Mouse (Mus musculus) E14TG2a.4 (cell line): ENCODE measurements around the gene Slc5a10.
"Not testable (repeated sequence)": the region's sequence is repeated elsewhere in the genome, so short reads cannot be mapped to it uniquely, and the experiment has no call there.

Source experiments
- H3K27me3 ChIP-seq: 2 replicates; pipeline ENCODE4 v1.6.1; 2014; ENCODE audit warnings: low read length, control low read depth; ENCODE audit not compliant: insufficient read depth
- H3K36me3 ChIP-seq: 2 replicates; pipeline ENCODE4 v1.6.1; 2014; ENCODE audit warnings: low read length, control low read depth; ENCODE audit not compliant: insufficient read depth
- H3K4me1 ChIP-seq: replicated peaks from 2 replicates; pipeline ENCODE4 v1.6.1; 2014; ENCODE audit warnings: low read depth, low read length, control low read depth
- H3K4me3 ChIP-seq: replicated peaks from 2 replicates; pipeline ENCODE4 v1.5.1; 2014; ENCODE audit warnings: mild to moderate bottlenecking, low read length
- H3K9me3 ChIP-seq: 2 replicates; pipeline ENCODE4 v1.6.1; 2014; ENCODE audit warnings: low read length, control low read depth
- CTCF ChIP-seq: conservative IDR thresholded peaks from 2 replicates; pipeline ENCODE4 v1.5.1; 2014; ENCODE audit warnings: low read length
- NANOG ChIP-seq: IDR thresholded peaks from 2 replicates; pipeline ENCODE4 v1.6.1; 2014; ENCODE audit warnings: borderline replicate concordance, low read length, mixed read lengths
- POU5F1 ChIP-seq: IDR thresholded peaks from 2 replicates; pipeline ENCODE4 v1.6.1; 2014; ENCODE audit warnings: low read length, borderline replicate concordance

Slc5a10 gene

GRCm38 (mm10) chr11:61645357-61645857 lies 75.2 kb downstream of the Slc5a10 start:
- H3K4me1 ChIP-seq: peaks cover 8% of the 10 kb centered on the region; the same call in 1 of the 2 replicates
- no peaks in the 10 kb centered on the region for H3K9me3 ChIP-seq
- H3K27me3 ChIP-seq: peaks cover 26% of the 10 kb centered on the region
- H3K4me3 ChIP-seq: no peak overlapping the region
- no peak for TF ChIP-seq POU5F1
- no peak for TF ChIP-seq NANOG
- no peaks in the 10 kb centered on the region for H3K36me3 ChIP-seq

DNA sequence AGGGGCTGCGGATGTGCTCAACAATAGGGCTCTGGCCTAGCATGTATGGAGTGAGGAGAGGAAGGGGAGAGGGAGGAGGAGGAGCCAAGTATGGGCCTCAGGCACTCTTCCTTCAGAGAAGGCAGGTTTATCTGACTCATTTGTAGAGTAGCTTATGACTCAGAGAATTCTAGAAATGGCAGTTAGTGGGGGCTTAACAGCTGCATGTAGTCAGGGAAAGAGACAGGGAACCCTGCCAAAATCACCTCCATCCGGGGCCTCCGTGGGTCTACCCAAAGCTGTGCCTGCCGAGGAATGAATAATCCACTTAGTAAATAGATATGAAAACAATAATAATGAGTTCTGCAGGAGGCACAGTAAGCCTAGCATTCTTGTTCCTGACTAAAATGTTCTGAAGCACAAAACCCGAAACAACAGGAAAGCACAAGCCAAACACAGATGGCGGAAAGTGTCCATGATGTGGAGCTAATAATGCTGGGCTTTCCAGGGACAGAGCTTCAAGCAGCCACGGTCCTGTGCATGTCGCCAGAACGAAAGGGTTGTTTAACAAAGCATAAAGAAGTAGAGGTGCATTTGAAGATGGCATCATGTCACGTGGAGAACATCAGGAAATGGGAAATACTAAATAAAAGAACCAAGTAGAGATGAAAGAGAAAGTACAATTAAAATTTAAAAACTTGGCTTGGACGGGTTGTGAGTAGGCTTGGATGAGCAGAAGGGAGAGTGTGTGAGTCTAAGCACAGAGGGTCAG lies 75.9 kb downstream of the Slc5a10 start:
- H3K4me1 ChIP-seq: peaks cover 8% of the 10 kb centered on the region; the same call in 1 of the 2 replicates
- no peaks in the 10 kb centered on the region for H3K36me3 ChIP-seq
- H3K4me3 ChIP-seq: no peak overlapping the region
- TF ChIP-seq NANOG (no peak), CTCF (no peak), POU5F1 (no peak)
- H3K27me3 ChIP-seq: peaks cover 23% of the 10 kb centered on the region
- no peaks in the 10 kb centered on the region for H3K9me3 ChIP-seq

DNA sequence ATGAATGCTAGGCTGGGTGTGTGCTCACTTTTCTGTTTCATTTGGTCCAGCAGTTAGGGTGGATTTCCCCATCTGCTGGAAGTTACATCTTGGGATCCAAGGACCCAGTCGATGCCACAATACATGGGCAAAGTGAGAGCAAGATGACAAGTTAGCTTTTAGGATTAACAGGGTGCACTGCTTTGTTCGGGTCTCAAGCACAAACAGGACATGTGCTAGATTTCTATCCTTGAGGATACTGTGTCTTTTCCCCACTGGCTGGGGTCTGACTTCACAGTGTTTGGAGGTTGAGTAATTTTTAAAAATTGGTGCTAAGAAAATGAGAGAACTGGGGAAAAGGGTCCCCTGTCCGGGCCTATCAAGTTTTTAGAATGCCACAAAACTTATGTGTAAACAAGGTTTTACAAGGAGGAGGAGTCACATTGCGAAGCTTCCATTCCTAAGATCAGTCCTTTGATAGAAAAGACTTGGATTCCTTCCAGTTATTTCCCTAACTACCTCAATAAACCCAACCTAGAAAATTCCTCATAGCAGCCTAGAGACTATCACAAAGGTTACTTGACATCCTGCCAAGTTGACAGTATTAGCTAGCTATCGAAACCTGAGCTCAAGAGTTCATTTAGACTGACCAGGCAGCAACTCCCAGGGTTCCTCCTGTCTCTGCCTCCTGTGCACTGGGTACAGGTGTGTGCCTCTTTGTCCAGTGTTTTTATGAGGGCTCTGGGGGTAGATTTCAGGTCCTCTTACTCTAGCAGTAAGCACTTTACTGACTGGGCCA lies 77.3 kb downstream of the Slc5a10 start:
- peaks cover 19% of the 10 kb centered on the region for H3K27me3 ChIP-seq
- no peaks in the 10 kb centered on the region for H3K9me3 ChIP-seq
- no peaks in the 10 kb centered on the region for H3K36me3 ChIP-seq
- H3K4me1 ChIP-seq: peaks cover 8% of the 10 kb centered on the region; the same call in 1 of the 2 replicates
- no peak overlapping the region for H3K4me3 ChIP-seq
- TF ChIP-seq POU5F1: no peak
- TF ChIP-seq NANOG: no peak
- no peak for TF ChIP-seq CTCF

DNA sequence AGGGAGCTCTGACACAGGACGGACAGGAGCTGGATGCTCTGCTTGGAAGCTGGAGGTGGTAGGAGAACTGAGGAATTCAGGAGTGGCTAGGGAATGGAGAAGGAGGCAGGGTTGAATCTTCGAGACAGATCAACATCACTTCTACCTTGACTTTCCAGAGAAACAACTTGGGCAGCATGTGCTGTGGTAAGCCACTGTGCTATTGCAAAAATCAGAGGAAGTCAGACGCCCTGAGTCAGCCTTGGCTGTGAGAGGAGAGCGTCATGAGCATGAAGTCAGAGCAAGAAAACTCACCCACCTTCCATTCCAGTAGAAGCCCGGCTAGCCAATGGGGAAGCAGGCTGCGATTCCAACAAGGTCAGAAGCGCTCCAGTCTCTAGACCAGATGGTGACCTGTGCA lies 78.5 kb downstream of the Slc5a10 start:
- H3K9me3 ChIP-seq: no peaks in the 10 kb centered on the region
- TF ChIP-seq POU5F1 (no peak), CTCF (no peak), NANOG (no peak)
- H3K4me1 ChIP-seq: no peaks in the 10 kb centered on the region
- peaks cover 8% of the 10 kb centered on the region; the same call in 1 of the 2 replicates for H3K27me3 ChIP-seq
- no peak overlapping the region for H3K4me3 ChIP-seq
- H3K36me3 ChIP-seq: no peaks in the 10 kb centered on the region

GRCm38 (mm10) chr11:61640585-61640984 lies 80.0 kb downstream of the Slc5a10 start:
- H3K36me3 ChIP-seq, H3K27me3 ChIP-seq, H3K4me3 ChIP-seq, H3K9me3 ChIP-seq, H3K4me1 ChIP-seq: not testable (repeated sequence)

GRCm38 (mm10) chr11:61639601-61640177 lies 80.9 kb downstream of the Slc5a10 start:
- peaks cover 11% of the 10 kb centered on the region; the same call in 1 of the 2 replicates for H3K27me3 ChIP-seq
- TF ChIP-seq CTCF (no peak), NANOG (no peak), POU5F1 (no peak)
- H3K36me3 ChIP-seq: no peaks in the 10 kb centered on the region

DNA sequence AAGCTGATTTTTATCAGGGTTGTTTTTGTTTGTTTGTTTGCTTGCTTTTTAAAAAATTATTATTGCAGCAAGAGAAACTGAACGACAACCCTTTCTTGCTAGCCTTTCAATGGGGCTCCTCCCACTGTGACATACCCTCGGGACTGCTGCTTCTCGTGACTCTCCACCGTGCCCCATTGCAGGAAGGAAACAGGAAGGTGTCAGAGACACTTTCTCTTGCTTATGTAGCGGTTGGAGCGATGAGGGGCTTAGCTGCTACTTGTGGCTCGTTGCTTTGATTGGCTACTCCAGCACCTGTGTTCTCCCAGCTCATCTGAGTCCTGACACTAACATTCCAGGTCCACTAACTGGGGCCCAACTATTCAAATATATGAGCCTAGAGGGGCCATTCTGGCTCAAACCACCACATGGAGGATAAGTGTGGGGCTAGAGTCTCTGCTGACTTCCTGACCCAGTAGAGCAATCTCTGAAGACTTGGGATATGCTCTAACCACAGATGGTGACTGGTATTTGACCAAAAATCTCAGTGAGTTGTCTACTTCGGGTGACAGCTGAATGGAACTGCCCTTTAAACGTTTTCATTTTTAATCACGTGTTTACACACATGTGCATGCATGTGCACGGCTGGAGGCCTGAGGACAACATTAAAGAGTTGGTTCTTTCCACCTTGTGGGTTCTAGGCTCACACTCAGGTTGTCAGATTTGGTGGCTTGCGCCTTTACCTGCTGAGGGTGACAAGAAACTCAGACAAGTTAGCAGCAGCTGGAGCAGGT lies 81.7 kb downstream of the Slc5a10 start:
- no peaks in the 10 kb centered on the region for H3K4me1 ChIP-seq
- no peaks in the 10 kb centered on the region for H3K36me3 ChIP-seq
- no peak overlapping the region for H3K4me3 ChIP-seq
- no peaks in the 10 kb centered on the region for H3K9me3 ChIP-seq
- H3K27me3 ChIP-seq: peaks cover 13% of the 10 kb centered on the region; the same call in 1 of the 2 replicates
- TF ChIP-seq NANOG: no peak
- no peak for TF ChIP-seq CTCF
- TF ChIP-seq POU5F1: no peak

More at GRCm38 (mm10) chr11:61639601-61640177, 80.9 kb downstream of the Slc5a10 start:
- no peaks in the 10 kb centered on the region for H3K9me3 ChIP-seq
- no peaks in the 10 kb centered on the region for H3K4me1 ChIP-seq
- no peak overlapping the region for H3K4me3 ChIP-seq

DNA sequence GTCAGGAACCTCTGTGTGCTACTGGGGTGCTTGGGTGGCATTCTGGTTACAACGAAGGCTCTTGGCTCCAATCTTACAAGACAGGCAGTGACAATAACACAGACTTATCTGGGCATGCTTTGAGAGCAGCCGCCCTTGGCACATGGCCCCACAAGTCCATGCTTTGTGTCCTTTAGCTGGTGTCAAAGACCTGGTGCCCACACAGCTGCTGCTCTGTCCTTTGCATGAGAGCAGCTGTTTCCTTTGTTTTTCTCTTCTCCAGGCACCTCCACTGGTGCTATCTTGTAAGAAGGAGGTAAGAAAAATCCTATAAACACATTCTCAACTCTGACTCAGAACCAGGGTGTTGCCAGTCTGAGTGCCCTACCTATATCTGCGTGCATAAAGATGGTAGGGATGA lies 82.8 kb downstream of the Slc5a10 start:
- TF ChIP-seq CTCF: no peak
- TF ChIP-seq NANOG: no peak
- no peak for TF ChIP-seq POU5F1
- Histone ChIP-seq H3K27me3 (peaks cover 13% of the 10 kb centered on the region; the same call in 1 of the 2 replicates), H3K9me3 (no peaks in the 10 kb centered on the region), H3K4me1 (no peaks in the 10 kb centered on the region), H3K36me3 (no peaks in the 10 kb centered on the region), H3K4me3 (no peak overlapping the region)
